Mouse (Mus musculus) embryonic facial prominence, embryonic 12.5 days (tissue): Measurements from ENCODE around the gene Rasgrf2. TPM values are rescaled to one million over a fixed set of nuclear protein-coding genes. Genes with fewer than 3 reads are reported as not detected.
A peak's percentile ranks its signal among the peaks of the same experiment; 100 is the strongest.
"Not testable (repeated sequence)": the region's sequence is repeated elsewhere in the genome, so short reads cannot be mapped to it uniquely, and the experiment has no call there.

Experiments
- ATAC-seq: fragments of 200-750 bp; cut with Nextera tagmentation; 2 replicates; pipeline ENCODE4 v1.8.0; 2017; ENCODE audit not compliant: insufficient number of reproducible peaks, insufficient read depth, low FRiP score, low TSS enrichment
- H3K27ac ChIP-seq: fragments of 300-500 bp; sonication (generic); 2 replicates; pipeline ENCODE4 v1.5.1; 2016; ENCODE audit warnings: mild to moderate bottlenecking
- H3K27me3 ChIP-seq: fragments of 300-500 bp; sonication (generic); 2 replicates; pipeline ENCODE4 v1.6.1; 2016; ENCODE audit warnings: mild to moderate bottlenecking, moderate library complexity
- H3K36me3 ChIP-seq: fragments of 300-500 bp; sonication (generic); 2 replicates; pipeline ENCODE4 v1.6.1; 2016; ENCODE audit warnings: mild to moderate bottlenecking
- H3K4me1 ChIP-seq: fragments of 300-500 bp; sonication (generic); 2 replicates; pipeline ENCODE4 v1.6.1; 2016
- H3K4me2 ChIP-seq: fragments of 300-500 bp; sonication (generic); replicated peaks from 2 replicates; pipeline ENCODE4 v1.6.1; 2016; ENCODE audit warnings: mild to moderate bottlenecking, moderate library complexity
- H3K4me3 ChIP-seq: fragments of 300-500 bp; sonication (generic); 2 replicates; pipeline ENCODE4 v1.5.1; 2016; ENCODE audit warnings: mild to moderate bottlenecking
- H3K9ac ChIP-seq: fragments of 300-500 bp; sonication (generic); 2 replicates; pipeline ENCODE4 v1.6.1; 2016; ENCODE audit warnings: mild to moderate bottlenecking, moderate library complexity
- H3K9me3 ChIP-seq: fragments of 300-500 bp; sonication (generic); 2 replicates; pipeline ENCODE4 v1.6.1; 2016; ENCODE audit warnings: mild to moderate bottlenecking, moderate library complexity
- WGBS: fragments of 180-500 bp; shearing (Covaris S2); methylation state at CpG from one replicate; pipeline ENCODE4 v1.1.7; 2016; 5-methylcytosine and 5-hydroxymethylcytosine counted together
- polyA plus RNA-seq: library from polyadenylated mRNA; unstranded; fragments of >200 nt; fragmentation: Nextera tagmentation; extraction: Ambion mirVana; gene quantifications from 2 replicates; pipeline ENCODE4 v1.2.1, GENCODE M21; 2016

The Rasgrf2 gene
- 0.31 and 0.49 TPM in 2 replicates for polyA plus RNA-seq

DNA sequence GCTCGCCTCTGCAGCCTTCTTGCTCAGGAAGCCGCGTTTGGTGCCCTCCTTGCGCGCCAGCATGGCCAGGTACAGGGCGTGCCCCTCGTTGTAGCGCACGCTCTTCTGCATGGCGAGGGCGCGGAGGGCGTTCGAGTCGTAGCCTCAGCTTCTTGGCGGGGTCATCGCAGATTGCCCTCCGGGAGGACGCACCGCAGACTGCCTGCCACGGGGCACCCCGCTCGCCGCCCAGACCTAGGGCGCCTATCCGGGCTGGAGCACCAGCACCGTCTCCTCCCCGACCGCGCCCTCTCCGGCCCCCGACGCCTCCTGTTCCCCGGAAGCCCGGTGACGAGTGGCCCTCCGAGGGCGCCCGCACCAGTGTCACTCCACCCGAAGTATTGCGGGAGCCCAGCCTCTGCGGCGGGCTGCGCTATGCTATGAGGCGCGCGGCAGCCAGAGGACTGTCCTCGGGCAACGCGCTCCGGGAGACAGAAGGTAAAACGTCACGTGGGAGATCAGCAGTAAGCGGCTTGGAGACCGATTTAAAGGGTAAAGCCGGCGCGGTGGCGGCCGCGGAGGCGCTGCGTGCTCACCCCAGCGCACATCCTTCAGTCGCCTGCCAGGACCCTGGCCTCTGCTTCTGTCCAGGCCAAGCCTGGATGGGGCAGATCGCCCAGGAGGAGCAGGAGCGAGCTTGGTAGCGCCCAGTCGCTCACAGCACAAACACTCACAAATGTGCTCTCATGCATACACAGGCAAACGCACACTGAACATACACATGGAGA, at the start of gene Rasgrf2:
TSS of gene Rasgrf2 (minus strand) at position 273 of the 767 bp plus-strand sequence.
- Histone ChIP-seq H3K4me2 (peak within 1 kb of the TSS; percentile 98), H3K27ac (no peak within 1 kb of the TSS), H3K27me3 (peaks cover 46% of the 10 kb centered on the region), H3K9ac (peak within 1 kb of the TSS; percentile 52), H3K9me3 (no peaks in the 10 kb centered on the region), H3K36me3 (no peaks in the 10 kb centered on the region), H3K4me1 (peaks cover 9% of the 10 kb centered on the region; the same call in 1 of the 2 replicates), H3K4me3 (peak within 1 kb of the TSS; percentile 54)
- under 1% methylated on average over 70 of the region's 70 CpGs for WGBS
- peak; percentile 67 for ATAC-seq

DNA sequence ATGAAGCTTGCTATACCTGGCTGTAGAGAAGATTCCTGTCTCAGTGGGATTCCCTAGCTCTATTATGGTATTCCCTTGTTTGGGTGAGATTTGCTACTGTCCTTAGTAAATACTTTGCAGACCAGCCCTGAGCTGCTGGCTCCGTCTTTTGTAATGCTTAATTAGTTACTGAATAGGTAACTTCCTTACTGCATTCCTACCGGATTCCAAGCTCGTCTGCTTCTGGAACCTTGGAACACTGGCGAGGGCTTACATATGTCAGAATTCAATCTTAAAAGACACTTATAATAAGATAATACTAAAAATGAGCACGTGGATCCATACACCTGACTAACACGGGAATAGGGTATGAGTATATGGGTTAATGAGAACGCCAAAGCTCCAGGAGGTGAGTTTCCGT, 41.2 kb upstream of the Rasgrf2 start:
- not testable (repeated sequence) for H3K9ac ChIP-seq, H3K27me3 ChIP-seq, H3K4me2 ChIP-seq, H3K36me3 ChIP-seq, H3K4me1 ChIP-seq, H3K4me3 ChIP-seq, H3K27ac ChIP-seq, ATAC-seq, H3K9me3 ChIP-seq
- 80% methylated on average over 8 of the region's 8 CpGs for WGBS

DNA sequence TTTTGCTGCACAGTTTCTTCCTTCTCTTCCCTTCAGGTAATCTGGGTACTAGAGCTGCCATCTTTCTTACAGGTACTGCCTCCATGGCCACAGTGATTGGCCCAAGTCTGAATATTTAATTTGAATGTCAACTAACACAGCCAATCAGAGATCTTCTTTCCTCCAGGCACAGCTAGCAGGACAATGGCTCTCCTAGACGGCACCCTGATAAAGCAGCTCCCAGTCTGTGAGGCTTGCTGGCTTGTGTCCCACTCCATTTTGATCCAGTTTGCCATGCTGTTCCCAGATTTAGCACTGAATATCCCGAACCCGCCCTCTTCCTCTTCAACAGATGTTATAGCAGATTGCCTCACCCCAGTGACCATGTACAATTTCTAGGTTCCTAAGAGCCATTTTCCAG, 19.1 kb upstream of the Rasgrf2 start:
- Histone ChIP-seq H3K27me3 (no peaks in the 10 kb centered on the region), H3K9me3 (peaks cover 4% of the 10 kb centered on the region; the same call in 1 of the 2 replicates), H3K9ac (no peak overlapping the region), H3K27ac (no peak overlapping the region), H3K4me3 (no peak overlapping the region), H3K4me2 (no peak overlapping the region), H3K4me1 (no peaks in the 10 kb centered on the region), H3K36me3 (no peaks in the 10 kb centered on the region)
- WGBS: 83% methylated on average over 3 of the region's 3 CpGs
- ATAC-seq: no peak

DNA sequence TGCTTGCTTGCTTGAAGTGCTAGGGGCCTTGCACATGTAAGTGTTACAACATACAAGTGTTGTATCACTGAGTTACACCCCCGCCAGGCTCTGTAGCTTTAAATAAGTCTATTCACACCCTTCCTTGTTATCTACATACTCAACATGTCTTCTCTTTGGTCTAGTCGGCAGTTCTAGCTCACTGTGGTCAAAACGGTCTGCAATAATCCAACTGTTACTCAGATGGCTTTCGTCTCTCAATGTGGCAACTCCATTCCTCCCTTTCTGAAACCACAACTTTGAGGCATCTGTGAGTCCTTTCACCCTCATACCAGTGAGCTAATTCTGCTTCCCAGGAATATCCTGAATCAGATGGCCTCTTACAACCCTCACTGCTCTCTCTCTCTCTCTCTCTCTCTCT, 17.4 kb upstream of the Rasgrf2 start:
- Histone ChIP-seq H3K9me3 (peaks cover 12% of the 10 kb centered on the region), H3K4me3 (no peak overlapping the region), H3K4me2 (no peak overlapping the region), H3K4me1 (no peaks in the 10 kb centered on the region), H3K9ac (no peak overlapping the region), H3K36me3 (no peaks in the 10 kb centered on the region), H3K27me3 (no peaks in the 10 kb centered on the region), H3K27ac (no peak overlapping the region)
- no peak for ATAC-seq
- 85% methylated on average over 4 of the region's 4 CpGs for WGBS

DNA sequence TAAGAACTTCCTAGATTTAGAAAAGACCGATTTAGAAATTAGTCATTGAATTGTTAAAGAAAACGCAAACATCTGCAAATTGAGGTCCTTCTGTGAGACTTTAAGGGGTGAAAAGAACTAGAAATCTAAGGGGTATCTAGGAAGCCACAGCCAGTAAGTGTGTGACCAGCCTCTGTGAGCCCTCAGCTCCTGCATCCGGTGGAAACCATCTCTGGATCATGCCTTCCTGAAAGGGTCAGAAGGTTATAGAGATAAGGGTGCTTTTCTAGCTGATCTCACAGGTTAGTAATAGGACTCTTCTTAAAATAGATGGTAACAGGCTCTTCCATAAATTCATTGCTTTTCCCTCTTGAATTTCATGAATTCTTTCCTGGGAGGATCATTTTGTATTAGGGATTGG, 3.3 kb upstream of the Rasgrf2 start:
- H3K27me3 ChIP-seq: peaks cover 37% of the 10 kb centered on the region
- peaks cover 9% of the 10 kb centered on the region; the same call in 1 of the 2 replicates for H3K4me1 ChIP-seq
- no peak overlapping the region for H3K27ac ChIP-seq
- no peaks in the 10 kb centered on the region for H3K9me3 ChIP-seq
- 72% methylated on average over 3 of the region's 3 CpGs for WGBS
- no peaks in the 10 kb centered on the region for H3K36me3 ChIP-seq
- H3K4me2 ChIP-seq: no peak overlapping the region
- no peak overlapping the region for H3K4me3 ChIP-seq
- no peak overlapping the region for H3K9ac ChIP-seq
- no peak for ATAC-seq

DNA sequence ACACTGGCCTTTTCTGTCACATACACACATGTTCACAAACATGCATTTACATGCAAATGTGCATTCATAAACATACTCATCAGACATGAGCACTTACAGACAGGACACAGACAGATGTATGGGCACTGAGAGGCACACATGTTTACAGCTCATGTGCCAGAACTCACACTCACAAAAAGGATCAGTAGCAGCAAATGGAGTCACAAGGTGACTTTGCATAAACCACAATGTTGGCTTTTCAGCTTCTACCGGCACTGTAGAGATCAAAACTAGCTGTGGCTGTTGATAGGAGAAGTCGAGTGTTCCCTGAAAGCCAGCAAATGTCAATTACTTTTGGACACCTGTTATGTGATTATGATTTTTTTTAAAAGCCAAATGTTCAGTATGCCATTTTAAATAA, 1.1 kb upstream of the Rasgrf2 start:
- 67% methylated on average over 2 of the region's 2 CpGs for WGBS
- Histone ChIP-seq H3K9me3 (no peaks in the 10 kb centered on the region), H3K4me3 (no peak overlapping the region), H3K27me3 (peaks cover 46% of the 10 kb centered on the region), H3K4me1 (peaks cover 9% of the 10 kb centered on the region; the same call in 1 of the 2 replicates), H3K27ac (no peak overlapping the region), H3K9ac (no peak overlapping the region), H3K4me2 (no peak overlapping the region), H3K36me3 (no peaks in the 10 kb centered on the region)
- no peak for ATAC-seq

DNA sequence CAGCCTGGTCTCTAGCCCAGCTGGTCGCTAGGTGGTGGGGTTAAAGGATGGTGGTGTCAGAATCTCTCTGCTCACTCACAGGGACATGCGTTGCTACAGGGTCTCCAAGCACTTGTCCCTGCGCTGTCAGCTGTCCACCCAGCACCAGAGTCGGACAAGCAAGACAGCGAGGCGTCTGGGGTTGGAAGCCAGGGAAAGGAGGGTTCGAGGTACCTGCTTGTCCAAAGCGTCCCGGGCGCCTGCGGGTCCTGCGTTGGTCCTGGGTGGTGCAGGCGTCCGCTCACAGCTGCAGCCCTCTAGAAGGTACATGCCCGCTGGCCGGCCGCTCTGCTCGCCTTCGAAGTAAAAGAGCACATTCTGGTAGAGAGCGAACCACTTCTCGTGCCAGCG, 467 bp downstream of the Rasgrf2 start:
- H3K4me2 ChIP-seq: peak overlapping the region; percentile 98
- H3K9ac ChIP-seq: peak overlapping the region; percentile 52
- H3K4me1 ChIP-seq: peaks cover 9% of the 10 kb centered on the region; the same call in 1 of the 2 replicates
- no peaks in the 10 kb centered on the region for H3K9me3 ChIP-seq
- H3K36me3 ChIP-seq: no peaks in the 10 kb centered on the region
- H3K4me3 ChIP-seq: peak overlapping the region; percentile 54
- no peak for ATAC-seq
- WGBS: 9% methylated on average over 22 of the region's 22 CpGs
- peaks cover 46% of the 10 kb centered on the region for H3K27me3 ChIP-seq
- no peak overlapping the region for H3K27ac ChIP-seq

DNA sequence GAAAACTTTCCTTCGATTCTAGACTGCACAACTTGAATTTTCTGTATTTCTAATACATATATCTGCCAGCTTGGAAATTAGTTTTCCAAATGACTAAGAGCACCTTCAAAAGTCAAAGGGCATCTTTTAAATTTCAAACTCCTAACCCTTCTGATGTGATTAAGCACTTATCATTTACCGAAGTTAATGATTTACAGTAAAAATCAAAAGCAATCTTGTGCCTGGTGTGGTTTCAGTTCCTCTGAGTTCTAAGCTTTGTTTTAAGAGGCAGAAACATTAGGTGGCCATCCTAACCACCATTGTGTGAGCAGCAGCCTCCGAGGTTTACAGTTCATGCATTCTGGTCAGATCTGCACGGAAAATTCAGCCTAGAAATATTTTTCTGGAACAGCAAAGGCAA, 1.6 kb downstream of the Rasgrf2 start:
- Histone ChIP-seq H3K9ac (no peak overlapping the region), H3K27ac (no peak overlapping the region), H3K4me1 (peaks cover 9% of the 10 kb centered on the region; the same call in 1 of the 2 replicates), H3K4me3 (no peak overlapping the region), H3K27me3 (peaks cover 46% of the 10 kb centered on the region), H3K4me2 (no peak overlapping the region), H3K9me3 (no peaks in the 10 kb centered on the region), H3K36me3 (no peaks in the 10 kb centered on the region)
- 76% methylated on average over 4 of the region's 4 CpGs for WGBS
- no peak for ATAC-seq

DNA sequence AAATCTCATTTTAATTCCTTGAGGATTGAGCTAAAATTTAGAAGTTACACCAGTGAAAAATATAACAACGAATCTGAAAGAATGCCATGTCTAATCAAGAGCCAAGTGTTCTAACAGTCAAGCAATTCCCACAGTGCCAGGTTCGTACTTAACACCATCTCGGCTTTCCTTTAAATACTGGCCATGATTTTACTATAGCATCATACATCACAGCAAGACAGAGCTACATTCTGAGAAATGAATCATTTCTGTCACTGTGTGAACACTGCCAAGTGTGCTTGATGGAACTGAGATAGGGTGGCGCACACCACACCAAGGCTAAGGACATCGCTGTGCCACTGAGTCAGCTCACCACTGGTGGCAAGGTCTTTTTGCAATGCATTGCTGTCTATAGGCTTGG, 5.6 kb downstream of the Rasgrf2 start:
- H3K27ac ChIP-seq: no peak overlapping the region
- H3K36me3 ChIP-seq: no peaks in the 10 kb centered on the region
- H3K9ac ChIP-seq: no peak overlapping the region
- H3K4me3 ChIP-seq: no peak overlapping the region
- no peak overlapping the region for H3K4me2 ChIP-seq
- WGBS: 90% methylated on average over 5 of the region's 5 CpGs
- no peak for ATAC-seq
- H3K27me3 ChIP-seq: peaks cover 20% of the 10 kb centered on the region
- no peaks in the 10 kb centered on the region for H3K9me3 ChIP-seq
- no peaks in the 10 kb centered on the region for H3K4me1 ChIP-seq

DNA sequence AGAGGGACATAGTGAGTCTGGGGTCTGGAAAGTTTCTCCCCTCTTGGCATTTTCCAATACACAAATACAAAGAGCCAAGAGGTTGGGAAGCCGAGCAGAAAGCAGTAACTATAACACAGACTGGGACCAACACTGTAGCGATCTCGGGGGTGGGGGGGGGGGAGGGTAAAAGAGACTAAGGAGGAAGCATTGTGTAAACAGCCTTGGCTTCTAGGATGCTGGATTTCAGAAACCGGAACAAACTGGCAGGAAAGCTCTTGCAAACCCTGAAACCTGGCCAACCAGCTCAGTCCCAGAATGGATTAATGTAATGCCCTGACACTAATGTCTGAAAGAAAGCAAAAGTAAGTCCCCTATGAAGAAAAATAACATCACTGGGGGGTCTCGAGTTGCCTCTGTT, 11.8 kb downstream of the Rasgrf2 start:
- no peak for ATAC-seq
- Histone ChIP-seq H3K4me1 (no peaks in the 10 kb centered on the region), H3K4me2 (no peak overlapping the region), H3K9me3 (no peaks in the 10 kb centered on the region), H3K9ac (no peak overlapping the region), H3K4me3 (no peak overlapping the region), H3K27me3 (no peaks in the 10 kb centered on the region), H3K27ac (no peak overlapping the region; the same call in 1 of the 2 replicates), H3K36me3 (no peaks in the 10 kb centered on the region)
- 70% methylated on average over 5 of the region's 5 CpGs for WGBS

DNA sequence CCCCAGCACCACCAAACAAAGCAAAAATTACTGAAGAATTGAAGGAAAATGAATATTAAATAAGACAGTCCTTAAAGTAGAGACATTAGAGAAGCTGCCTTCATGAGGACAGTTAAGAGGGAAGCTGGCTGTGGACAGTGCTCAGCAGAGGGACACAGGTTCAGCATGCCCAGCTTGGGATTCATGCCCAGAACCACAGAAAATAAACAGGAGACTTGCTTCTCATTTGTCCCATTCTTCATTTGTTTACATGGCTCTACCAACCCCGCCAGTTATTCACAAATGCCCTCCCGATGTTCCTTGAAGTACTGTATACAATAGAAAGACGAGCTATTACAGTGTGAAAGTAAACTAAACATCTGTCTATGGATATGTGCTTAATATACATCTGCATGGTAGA, 17.4 kb downstream of the Rasgrf2 start:
- ATAC-seq: no peak
- Histone ChIP-seq H3K27me3 (no peaks in the 10 kb centered on the region), H3K4me3 (no peak overlapping the region), H3K9me3 (no peaks in the 10 kb centered on the region), H3K36me3 (no peaks in the 10 kb centered on the region), H3K4me1 (no peaks in the 10 kb centered on the region), H3K27ac (no peak overlapping the region), H3K4me2 (no peak overlapping the region), H3K9ac (no peak overlapping the region)
- 66% methylated on average over 3 of the region's 3 CpGs for WGBS

DNA sequence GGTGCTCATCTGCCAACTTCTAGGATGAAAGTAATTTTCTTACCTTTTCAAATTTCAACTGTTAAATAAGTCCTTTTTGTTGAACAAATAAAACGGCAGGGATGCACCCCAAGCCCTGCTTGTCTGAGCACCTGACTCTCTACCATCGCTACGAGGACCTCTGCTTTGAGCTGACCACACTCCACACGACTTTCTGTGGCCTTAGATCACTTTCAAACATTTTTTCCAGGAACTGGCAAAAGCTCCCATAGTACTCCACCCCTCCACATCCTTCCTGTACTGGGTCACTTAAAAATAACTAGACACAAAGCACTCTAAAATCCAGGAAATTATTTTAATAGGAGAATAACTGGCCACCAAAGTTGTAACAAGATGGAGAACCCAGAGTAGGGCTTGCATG, 23.2 kb downstream of the Rasgrf2 start:
- H3K4me3 ChIP-seq: no peak overlapping the region

More for the DNA sequence above, 23.2 kb downstream of the Rasgrf2 start:
- no peaks in the 10 kb centered on the region for H3K9me3 ChIP-seq
- WGBS: 70% methylated on average over 4 of the region's 4 CpGs
- no peaks in the 10 kb centered on the region for H3K36me3 ChIP-seq
- H3K27ac ChIP-seq: no peak overlapping the region
- no peaks in the 10 kb centered on the region for H3K27me3 ChIP-seq
- no peak for ATAC-seq
- H3K4me2 ChIP-seq: no peak overlapping the region
- H3K9ac ChIP-seq: no peak overlapping the region
- H3K4me1 ChIP-seq: no peaks in the 10 kb centered on the region
